Mouse (Mus musculus): ENCODE data around the gene Smc5. TPM values are rescaled to one million over a fixed set of nuclear protein-coding genes. Genes with fewer than 3 reads are reported as not detected.

Smc5 gene
- polyA plus RNA-seq, 1 experiment from 2014 or later: 26.2 TPM

- H3K27ac ChIP-seq: peak overlapping the region; percentile 97
- peaks cover 10% of the 10 kb centered on the region for H3K36me3 ChIP-seq
- peak overlapping the region; percentile 92 for H3K4me3 ChIP-seq
- H3K27me3 ChIP-seq (ENCODE audit: insufficient read depth, poor library complexity, severe bottlenecking): no peaks in the 10 kb centered on the region
- 66% methylated on average over 4 of the region's 4 CpGs for WGBS
- DNase-seq (ENCODE audit: low spot score): no peak
- H3K9me3 ChIP-seq: no peaks in the 10 kb centered on the region
- H3K4me1 ChIP-seq (replicated peaks): peaks cover 15% of the 10 kb centered on the region
Observed at GRCm38 (mm10) chr19:23274054-23274724, 492 bp upstream of the Smc5 start.

GRCm38 (mm10) chr19:23256771-23257170, 16.9 kb downstream of the Smc5 start:
- H3K36me3 ChIP-seq: peaks cover 96% of the 10 kb centered on the region
- H3K27me3 ChIP-seq (ENCODE audit: insufficient read depth, poor library complexity, severe bottlenecking): no peaks in the 10 kb centered on the region
- H3K9me3 ChIP-seq: no peaks in the 10 kb centered on the region
- DNase-seq (ENCODE audit: low spot score): no peak
- no peaks in the 10 kb centered on the region for H3K4me1 ChIP-seq (replicated peaks)
- no peak overlapping the region for H3K27ac ChIP-seq
- WGBS: 92% methylated on average over 9 of the region's 9 CpGs
- H3K4me3 ChIP-seq: no peak overlapping the region

- no peaks in the 10 kb centered on the region for H3K9me3 ChIP-seq
- peaks cover 62% of the 10 kb centered on the region for H3K36me3 ChIP-seq
- no peaks in the 10 kb centered on the region for H3K27me3 ChIP-seq (ENCODE audit: insufficient read depth, poor library complexity, severe bottlenecking)
- H3K4me3 ChIP-seq: no peak overlapping the region
- WGBS: 90% methylated on average over 2 of the region's 2 CpGs
- no peak overlapping the region for H3K27ac ChIP-seq
- no peak for DNase-seq (ENCODE audit: low spot score)
- no peaks in the 10 kb centered on the region for H3K4me1 ChIP-seq (replicated peaks)
Observed at GRCm38 (mm10) chr19:23246473-23246872, 27.2 kb downstream of the Smc5 start.

- Histone ChIP-seq H3K9me3 (no peaks in the 10 kb centered on the region), H3K4me3 (no peak overlapping the region), H3K27ac (no peak overlapping the region), H3K27me3 (ENCODE audit: insufficient read depth, poor library complexity, severe bottlenecking) (no peaks in the 10 kb centered on the region), H3K4me1 (replicated peaks) (no peaks in the 10 kb centered on the region), H3K36me3 (peaks cover 81% of the 10 kb centered on the region)
- no peak for DNase-seq (ENCODE audit: low spot score)
- WGBS: 69% methylated on average over 4 of the region's 4 CpGs
Observed at GRCm38 (mm10) chr19:23225065-23225464, 48.6 kb downstream of the Smc5 start.

GRCm38 (mm10) chr19:23214326-23214725, 59.4 kb downstream of the Smc5 start:
- Histone ChIP-seq H3K9me3 (no peaks in the 10 kb centered on the region), H3K27ac (no peak overlapping the region), H3K4me1 (replicated peaks) (no peaks in the 10 kb centered on the region), H3K36me3 (peaks cover 93% of the 10 kb centered on the region), H3K27me3 (ENCODE audit: insufficient read depth, poor library complexity, severe bottlenecking) (no peaks in the 10 kb centered on the region), H3K4me3 (no peak overlapping the region)
- 89% methylated on average over 8 of the region's 8 CpGs for WGBS
- DNase-seq (ENCODE audit: low spot score): no peak

- H3K4me1 ChIP-seq (replicated peaks): no peaks in the 10 kb centered on the region
- DNase-seq (ENCODE audit: low spot score): no peak
- no peaks in the 10 kb centered on the region for H3K27me3 ChIP-seq (ENCODE audit: insufficient read depth, poor library complexity, severe bottlenecking)
- no peak overlapping the region for H3K27ac ChIP-seq
- no peaks in the 10 kb centered on the region for H3K9me3 ChIP-seq
- no peak overlapping the region for H3K4me3 ChIP-seq
- 88% methylated on average over 6 of the region's 6 CpGs for WGBS
- H3K36me3 ChIP-seq: peaks cover 84% of the 10 kb centered on the region
Observed at GRCm38 (mm10) chr19:23211325-23211724, 62.4 kb downstream of the Smc5 start.

- H3K27ac ChIP-seq: no peak overlapping the region
- WGBS: 95% methylated on average over 3 of the region's 3 CpGs
- H3K9me3 ChIP-seq: peaks cover 12% of the 10 kb centered on the region; the same call in 1 of the 2 replicates
- no peaks in the 10 kb centered on the region for H3K4me1 ChIP-seq (replicated peaks)
- no peak overlapping the region for H3K4me3 ChIP-seq
- no peak for DNase-seq (ENCODE audit: low spot score)
- H3K36me3 ChIP-seq: peaks cover 72% of the 10 kb centered on the region
- no peaks in the 10 kb centered on the region for H3K27me3 ChIP-seq (ENCODE audit: insufficient read depth, poor library complexity, severe bottlenecking)
Observed at GRCm38 (mm10) chr19:23203505-23204053, 70.1 kb downstream of the Smc5 start.

GRCm38 (mm10) chr19:23202106-23202505, 71.6 kb downstream of the Smc5 start:
- Histone ChIP-seq H3K4me1 (replicated peaks) (no peaks in the 10 kb centered on the region), H3K27me3 (ENCODE audit: insufficient read depth, poor library complexity, severe bottlenecking) (no peaks in the 10 kb centered on the region), H3K9me3 (peaks cover 12% of the 10 kb centered on the region; the same call in 1 of the 2 replicates), H3K4me3 (no peak overlapping the region), H3K36me3 (peaks cover 75% of the 10 kb centered on the region), H3K27ac (no peak overlapping the region)
- no peak for DNase-seq (ENCODE audit: low spot score)
- WGBS: 94% methylated on average over 5 of the region's 5 CpGs

GRCm38 (mm10) chr19:23193076-23193475, 80.6 kb downstream of the Smc5 start:
- Histone ChIP-seq H3K36me3 (peaks cover 26% of the 10 kb centered on the region), H3K27ac (no peak overlapping the region), H3K27me3 (ENCODE audit: insufficient read depth, poor library complexity, severe bottlenecking) (no peaks in the 10 kb centered on the region), H3K4me1 (replicated peaks) (no peaks in the 10 kb centered on the region), H3K4me3 (no peak overlapping the region), H3K9me3 (no peaks in the 10 kb centered on the region)
- no peak for DNase-seq (ENCODE audit: low spot score)
- 87% methylated on average over 3 of the region's 3 CpGs for WGBS

GRCm38 (mm10) chr19:23191486-23191885, 82.2 kb downstream of the Smc5 start:
- WGBS: 95% methylated on average over 6 of the region's 6 CpGs
- peaks cover 14% of the 10 kb centered on the region for H3K36me3 ChIP-seq
- H3K27me3 ChIP-seq (ENCODE audit: insufficient read depth, poor library complexity, severe bottlenecking): no peaks in the 10 kb centered on the region
- no peaks in the 10 kb centered on the region for H3K9me3 ChIP-seq
- no peaks in the 10 kb centered on the region for H3K4me1 ChIP-seq (replicated peaks)
- no peak overlapping the region for H3K4me3 ChIP-seq
- no peak for DNase-seq (ENCODE audit: low spot score)
- H3K27ac ChIP-seq: no peak overlapping the region

- H3K27me3 ChIP-seq (ENCODE audit: insufficient read depth, poor library complexity, severe bottlenecking): no peaks in the 10 kb centered on the region
- H3K36me3 ChIP-seq: peaks cover 15% of the 10 kb centered on the region; the same call in 1 of the 2 replicates
- H3K9me3 ChIP-seq: no peaks in the 10 kb centered on the region
- no peak for DNase-seq (ENCODE audit: low spot score)
- WGBS: 93% methylated on average over 1 of the region's 1 CpGs
- no peak overlapping the region for H3K27ac ChIP-seq
- H3K4me1 ChIP-seq (replicated peaks): no peaks in the 10 kb centered on the region
- no peak overlapping the region for H3K4me3 ChIP-seq
Observed at GRCm38 (mm10) chr19:23189744-23190143, 84.0 kb downstream of the Smc5 start.

- Histone ChIP-seq H3K27me3 (ENCODE audit: insufficient read depth, poor library complexity, severe bottlenecking) (no peaks in the 10 kb centered on the region), H3K9me3 (no peaks in the 10 kb centered on the region), H3K4me3 (no peak overlapping the region), H3K36me3 (peaks cover 18% of the 10 kb centered on the region; the same call in 1 of the 2 replicates), H3K27ac (no peak overlapping the region), H3K4me1 (replicated peaks) (no peaks in the 10 kb centered on the region)
- 93% methylated on average over 7 of the region's 7 CpGs for WGBS
- DNase-seq (ENCODE audit: low spot score): no peak
Observed at GRCm38 (mm10) chr19:23188986-23189385, 84.7 kb downstream of the Smc5 start.

GRCm38 (mm10) chr19:23187732-23188131, 86.0 kb downstream of the Smc5 start:
- no peaks in the 10 kb centered on the region for H3K4me1 ChIP-seq (replicated peaks)
- DNase-seq (ENCODE audit: low spot score): no peak
- H3K9me3 ChIP-seq: no peaks in the 10 kb centered on the region
- no peak overlapping the region for H3K4me3 ChIP-seq
- H3K36me3 ChIP-seq: peaks cover 18% of the 10 kb centered on the region; the same call in 1 of the 2 replicates
- H3K27me3 ChIP-seq (ENCODE audit: insufficient read depth, poor library complexity, severe bottlenecking): no peaks in the 10 kb centered on the region
- WGBS: 84% methylated on average over 6 of the region's 6 CpGs
- H3K27ac ChIP-seq: no peak overlapping the region

Data from hindbrain, embryonic 10.5 days (tissue).